Mouse (Mus musculus) c-Kit-positive CD71-positive TER-119-negative erythroid progenitor cells, embryonic 14.5 days (primary cell): ENCODE data around the gene Olfr478.
"Not testable (repeated sequence)": the region's sequence is repeated elsewhere in the genome, so short reads cannot be mapped to it uniquely, and the experiment has no call there.

Source experiments
- DNase-seq: peaks from one replicate; pipeline ENCODE4 v3.0.0-alpha.2; 2013; ENCODE audit warnings: low read depth

Gene Olfr478

DNA sequence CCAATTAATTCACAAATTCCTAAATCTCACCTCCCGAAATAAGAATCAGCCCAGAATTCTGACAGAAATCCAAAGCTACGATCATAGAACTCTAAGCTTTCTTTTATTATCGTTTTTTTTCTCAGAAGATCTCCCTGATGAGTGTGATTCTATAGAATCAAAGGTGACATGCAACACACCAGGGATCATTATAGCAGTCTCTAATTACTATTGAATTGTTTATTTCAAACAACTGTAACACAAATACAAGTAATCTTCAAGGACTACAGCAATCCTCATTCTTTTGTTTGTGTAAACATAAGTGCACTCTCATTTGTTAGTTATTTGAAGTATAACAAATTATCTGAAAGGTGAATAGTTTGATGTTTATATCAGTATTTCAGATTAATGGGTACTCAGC lies at the start of gene Olfr478:
TSS of gene Olfr478 (minus strand) at position 101 of the 400 bp plus-strand sequence.
- no peak for DNase-seq

DNA sequence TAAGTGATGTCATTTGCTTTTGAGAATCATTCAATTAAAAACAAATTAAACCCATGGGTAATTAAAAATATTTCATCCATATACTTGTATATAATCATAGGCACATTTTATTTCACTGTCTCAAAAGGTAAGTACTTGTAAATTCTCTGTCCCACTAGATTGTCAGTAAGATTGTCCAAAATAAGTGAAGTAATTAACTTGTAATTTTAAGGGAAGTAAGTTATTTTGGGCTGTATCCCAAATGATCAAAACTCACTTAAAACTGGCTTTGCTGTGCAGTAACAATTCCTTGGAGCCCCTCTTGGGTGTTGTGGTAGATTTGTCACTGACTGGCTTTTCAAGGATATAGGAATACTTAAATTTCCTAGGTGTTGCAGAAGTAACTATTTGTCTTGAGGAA lies 45.8 kb upstream of the Olfr478 start, which contains the start of gene Olfr481:
TSS of gene Olfr481 (plus strand) at position 301 of the 400 bp plus-strand sequence.
- no peak for DNase-seq

DNA sequence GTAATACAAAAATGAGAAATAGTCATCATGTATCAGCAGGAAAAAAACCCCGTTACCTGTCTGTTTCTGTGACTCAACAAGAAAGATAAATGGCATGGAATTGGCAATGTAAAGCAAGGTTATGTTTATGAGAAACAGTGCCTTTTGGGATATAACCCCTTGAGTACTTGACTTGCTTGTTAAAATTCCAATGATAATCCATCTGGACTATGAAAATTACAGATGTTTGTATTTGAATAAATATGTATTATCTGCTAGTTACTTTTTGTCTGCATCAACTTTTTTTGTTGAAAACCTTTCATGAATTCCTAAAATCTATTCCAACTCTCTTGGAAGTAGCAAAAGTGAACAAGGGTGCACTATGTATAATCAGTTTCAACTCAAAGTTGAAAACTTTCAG lies 33.5 kb upstream of the Olfr478 start, which contains the start of gene Olfr480:
TSS of gene Olfr480 (minus strand) at position 101 of the 400 bp plus-strand sequence.
- DNase-seq, result no peak

DNA sequence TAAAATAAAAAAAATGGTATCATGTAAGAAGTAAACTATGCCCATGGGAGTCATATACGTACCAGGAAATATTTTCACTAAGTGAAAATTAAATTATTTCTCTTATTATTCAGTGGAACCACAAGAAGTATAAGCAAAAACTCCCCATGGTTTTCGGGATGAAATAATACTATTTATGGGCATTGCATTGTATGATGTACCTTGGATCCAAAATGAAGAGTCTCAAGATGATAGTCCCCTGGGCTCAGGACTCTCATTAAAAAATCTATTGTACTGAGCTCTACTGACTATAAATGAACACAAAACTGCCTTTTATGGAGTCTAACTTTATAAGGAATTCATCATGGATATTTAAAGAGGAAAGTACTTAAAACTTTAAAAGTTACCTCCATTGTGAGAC lies 16.6 kb upstream of the Olfr478 start, which contains the start of gene Olfr479:
TSS of gene Olfr479 (plus strand) at position 301 of the 400 bp plus-strand sequence.
- no peak for DNase-seq

DNA sequence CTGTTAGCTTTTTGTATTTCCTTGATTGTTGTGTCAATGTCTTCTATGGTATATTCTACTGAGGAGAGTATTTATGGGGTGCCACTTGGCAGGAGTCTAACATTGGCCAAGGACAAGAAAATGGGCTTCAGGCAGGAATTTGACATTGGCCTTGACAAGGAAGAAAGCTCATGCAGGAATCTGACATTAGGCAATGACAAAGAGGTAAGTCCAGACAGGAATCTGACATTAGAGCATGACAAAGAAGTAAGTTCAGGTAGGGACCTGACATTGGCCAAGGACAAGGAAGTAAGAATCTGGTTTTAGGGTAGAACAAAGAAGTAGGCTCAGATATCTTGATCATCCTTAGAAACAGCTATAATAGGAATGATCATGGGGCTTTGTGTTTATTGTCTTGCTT lies 19.5 kb downstream of the Olfr478 start:
- not testable (repeated sequence) for DNase-seq

DNA sequence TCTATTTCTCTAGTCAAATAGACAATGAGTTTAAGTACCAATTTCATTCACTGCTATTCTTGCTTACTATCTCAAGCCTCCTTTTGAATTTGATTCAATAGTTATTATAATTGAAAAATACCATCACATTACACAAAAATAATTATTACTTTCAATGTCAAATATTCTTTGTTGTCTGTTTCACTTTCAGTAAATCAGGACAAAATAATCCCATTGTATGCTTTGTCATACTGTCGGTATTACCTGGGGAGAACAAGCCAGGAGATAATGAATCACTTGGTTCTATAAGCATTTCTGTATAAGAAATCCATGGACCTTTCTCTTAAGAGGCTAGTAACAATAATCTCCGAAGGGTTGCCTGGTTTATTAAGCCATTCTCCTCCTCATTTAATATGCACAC lies 47.4 kb downstream of the Olfr478 start, which contains the start of gene Olfr477:
TSS of gene Olfr477 (plus strand) at position 301 of the 400 bp plus-strand sequence.
- no peak for DNase-seq
